Mouse (Mus musculus) cerebellum, adult 18-20 months (tissue): ENCODE results near the gene Tekt4.

ENCODE experiments used
- DNase-seq, 2 experiments: peaks; one replicate each; pipeline ENCODE4 v3.0.0; 2021

The Tekt4 gene

DNA sequence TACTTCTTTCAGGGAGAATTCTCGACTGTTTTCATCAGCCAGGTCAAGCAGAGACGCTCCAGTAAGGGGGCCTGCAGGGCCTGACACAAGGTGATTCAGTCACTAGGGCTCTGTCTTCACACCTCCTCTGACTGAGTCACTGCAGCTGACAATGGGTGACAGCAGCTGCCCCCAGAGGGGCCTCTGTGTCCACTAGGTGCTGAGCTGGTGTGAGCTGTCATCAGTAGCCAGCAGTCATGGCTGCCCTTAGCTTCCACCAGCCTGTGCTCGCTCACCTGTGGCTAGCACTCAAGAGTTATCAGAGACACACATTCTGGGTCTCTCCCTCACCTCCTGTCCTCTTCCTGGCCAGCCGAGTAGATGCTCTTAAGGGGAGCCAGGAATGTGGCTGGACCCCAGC lies 26.4 kb downstream of the Tekt4 start:
- no peak for DNase-seq

DNA sequence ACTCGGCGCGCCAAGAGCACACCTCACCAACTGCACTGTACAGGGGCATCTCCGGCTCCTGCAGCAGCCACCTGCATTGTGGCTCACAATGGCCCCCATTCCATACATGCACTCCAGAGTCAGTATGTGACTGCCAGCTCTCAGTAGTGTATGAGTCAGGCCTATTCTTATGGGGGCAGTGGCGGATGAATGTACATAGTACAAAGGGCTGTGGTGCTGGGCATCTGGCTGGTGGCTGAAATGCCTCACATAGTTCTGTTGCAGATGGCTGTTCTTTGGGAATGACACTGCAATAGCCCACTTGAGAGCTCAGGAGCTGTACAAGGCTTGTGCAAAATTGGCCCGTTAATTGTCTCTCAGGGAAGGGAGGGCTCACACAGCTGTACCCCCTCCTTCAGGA lies 27.7 kb downstream of the Tekt4 start:
- no peak for DNase-seq

DNA sequence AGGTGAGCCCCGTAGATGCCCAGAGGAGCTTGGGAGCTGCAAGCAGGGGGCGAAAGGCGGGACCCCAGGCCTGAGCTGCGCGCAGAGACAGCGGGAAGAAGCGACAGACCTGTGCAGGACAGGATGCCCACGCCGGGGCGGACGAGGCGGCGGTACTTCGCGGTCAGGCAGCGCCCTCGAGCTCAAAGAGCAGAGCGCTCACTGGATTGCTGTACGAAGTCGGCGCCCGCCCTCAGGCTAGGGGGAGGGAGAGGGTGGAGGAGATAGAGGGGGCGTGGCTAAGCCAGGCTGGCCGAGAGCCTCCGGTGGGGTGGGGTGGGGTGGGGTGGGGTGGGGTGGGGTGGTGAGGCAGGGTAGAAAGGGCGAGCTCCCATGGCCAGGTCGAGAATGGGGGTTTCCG lies 42.6 kb downstream of the Tekt4 start, which contains the start of gene Sstr5:
TSS of gene Sstr5 (minus strand) at position 276 of the 400 bp plus-strand sequence.
- no peak for DNase-seq

DNA sequence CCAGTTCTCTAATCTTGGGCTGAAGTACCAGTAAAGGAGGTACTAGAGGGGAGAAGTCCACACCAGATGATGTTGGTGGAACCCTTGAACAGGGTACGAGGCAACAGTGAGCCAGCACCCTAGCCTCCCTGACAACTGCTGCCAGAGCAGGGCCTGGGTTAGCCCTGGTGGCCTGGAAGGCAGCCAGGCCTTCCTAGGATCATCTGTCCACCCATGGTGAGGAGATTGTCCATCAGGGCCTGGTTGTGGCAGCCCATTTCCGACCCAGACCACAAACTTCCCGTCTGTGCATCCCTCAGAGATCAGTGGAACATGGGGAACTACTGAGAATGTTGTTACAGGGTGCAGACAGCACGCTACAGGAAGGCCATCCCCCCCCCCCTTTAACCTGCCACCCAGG lies 48.2 kb downstream of the Tekt4 start:
- DNase-seq, result no peak

DNA sequence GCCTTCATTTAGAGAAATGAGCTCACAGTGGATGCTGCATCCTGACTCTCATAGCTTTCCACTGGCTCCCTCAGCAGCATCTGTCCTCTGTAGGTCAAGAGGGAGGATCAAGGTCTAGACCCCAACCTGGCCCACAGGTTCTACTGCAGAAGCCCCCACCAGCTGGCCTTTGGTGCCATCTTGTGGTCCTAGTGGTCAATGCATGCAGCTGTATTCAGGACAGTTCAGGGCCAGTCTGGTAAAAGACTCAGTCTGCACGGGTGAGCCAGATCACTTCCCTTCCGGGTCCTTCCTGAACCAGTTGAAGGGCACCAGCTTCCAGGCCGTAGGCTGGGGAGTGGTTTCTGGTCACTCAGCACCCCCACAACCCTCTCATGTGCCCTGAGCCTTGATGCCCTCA lies 53.4 kb downstream of the Tekt4 start:
- DNase-seq, result peak; percentile 33 to 52

DNA sequence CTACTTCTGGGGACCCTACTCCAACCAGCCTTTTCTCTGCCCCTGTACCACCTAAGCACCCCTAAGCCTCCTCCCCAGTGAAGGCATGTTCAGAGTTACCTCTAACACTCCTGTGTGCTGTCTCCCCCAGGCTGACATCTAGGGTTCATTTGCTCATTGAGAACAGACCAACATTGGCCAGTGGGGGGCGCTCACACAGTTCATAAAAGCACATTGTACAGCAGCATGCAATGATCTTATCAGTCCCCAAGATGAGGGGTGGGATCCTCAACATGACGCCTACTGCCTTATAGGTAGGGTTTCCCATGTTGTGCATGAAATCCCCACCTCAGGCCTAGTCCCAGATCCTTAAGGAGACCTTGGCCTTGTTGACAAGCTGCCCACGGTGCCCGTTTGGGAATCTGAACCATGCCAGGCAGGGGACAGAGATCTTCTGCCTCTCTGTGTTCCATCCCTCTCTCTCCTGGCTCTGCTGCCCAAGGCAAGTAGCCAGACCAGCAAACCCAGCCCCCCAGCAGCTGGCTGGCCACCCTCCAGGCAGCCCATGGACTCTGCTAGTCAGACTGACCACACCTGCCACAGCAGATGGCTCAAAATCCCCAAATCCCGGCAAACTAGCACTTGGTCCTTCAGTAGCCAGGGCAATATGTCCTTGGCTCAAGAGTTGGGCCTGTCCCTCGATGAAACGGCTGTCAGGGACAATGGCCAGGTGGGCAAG lies 54.6 kb downstream of the Tekt4 start:
- DNase-seq, result peak; percentile 29 to 56

DNA sequence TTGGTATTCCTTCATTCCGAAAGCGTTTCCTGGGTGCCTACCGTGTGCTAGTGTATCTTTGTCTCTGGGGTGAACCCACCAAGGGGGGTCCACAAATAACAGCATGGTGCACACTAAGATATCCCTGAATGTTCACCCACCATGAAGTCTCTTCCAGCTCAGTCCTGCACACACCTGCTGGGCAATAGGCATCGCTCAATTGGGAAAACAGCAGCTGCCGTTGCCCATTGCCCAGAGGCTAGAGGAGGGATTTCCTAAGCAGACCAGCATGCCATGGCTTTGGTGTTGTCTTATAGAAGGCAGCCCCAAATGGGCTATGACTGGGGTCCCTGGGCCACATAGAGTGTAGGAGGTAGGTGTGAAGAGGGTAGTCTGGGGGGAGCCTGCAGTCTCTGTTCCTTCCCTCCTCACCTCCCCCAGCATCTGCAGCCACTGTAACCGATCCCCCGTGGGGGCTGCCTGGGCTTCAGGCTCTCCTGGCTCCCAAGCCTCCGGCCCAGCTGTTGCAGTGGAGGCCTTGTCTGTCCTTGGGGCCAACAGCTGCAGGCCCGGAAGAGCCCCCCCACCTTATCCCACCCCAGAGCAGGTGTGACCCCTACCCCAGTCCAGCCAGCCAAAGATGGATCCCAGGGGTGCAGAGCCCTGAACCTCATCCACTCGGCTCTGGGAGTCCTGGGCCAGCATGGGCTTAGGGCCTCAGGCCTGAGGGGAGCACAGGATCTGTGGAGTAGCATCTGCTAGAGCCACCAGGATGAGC lies 55.8 kb downstream of the Tekt4 start:
- DNase-seq, result no peak

DNA sequence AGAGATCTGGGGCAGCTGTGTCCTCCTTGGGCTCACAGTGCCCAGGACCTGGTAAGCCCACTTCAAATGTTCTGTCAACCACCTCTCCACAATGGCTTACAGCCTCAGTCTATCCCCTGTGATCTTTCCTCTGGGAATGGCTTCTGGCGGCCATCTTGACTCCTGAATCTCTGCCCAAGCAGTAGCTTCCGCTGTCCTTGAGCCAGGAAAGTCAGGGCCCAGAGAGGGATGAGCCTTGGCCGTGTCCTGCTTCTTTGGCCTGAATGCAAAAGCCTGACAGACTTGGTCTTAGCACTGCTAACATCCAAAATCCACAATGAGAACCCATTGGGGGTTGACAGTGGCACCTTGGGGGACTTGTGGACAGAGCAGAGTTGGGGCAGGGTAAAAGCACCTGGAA lies 57.5 kb downstream of the Tekt4 start:
- no peak for DNase-seq

DNA sequence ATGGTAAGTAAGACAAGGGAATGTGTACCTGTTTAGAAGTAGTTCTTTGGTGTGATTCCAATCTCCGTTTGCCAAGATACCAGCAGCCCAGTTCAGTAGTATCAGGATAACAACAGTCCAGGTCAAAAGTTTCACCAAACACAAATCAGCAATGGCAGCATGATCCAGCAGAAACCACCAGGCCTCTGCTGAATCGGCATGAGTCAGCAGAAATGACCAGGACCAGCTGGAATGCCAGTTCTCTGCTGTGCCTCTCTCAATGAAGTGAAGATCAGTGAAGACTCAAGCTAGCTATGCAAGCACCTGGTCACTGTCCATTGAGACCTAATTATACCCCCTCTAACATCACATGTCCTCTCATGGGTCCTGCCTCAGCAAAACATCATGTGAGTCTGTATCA lies 59.6 kb downstream of the Tekt4 start:
- no peak for DNase-seq

DNA sequence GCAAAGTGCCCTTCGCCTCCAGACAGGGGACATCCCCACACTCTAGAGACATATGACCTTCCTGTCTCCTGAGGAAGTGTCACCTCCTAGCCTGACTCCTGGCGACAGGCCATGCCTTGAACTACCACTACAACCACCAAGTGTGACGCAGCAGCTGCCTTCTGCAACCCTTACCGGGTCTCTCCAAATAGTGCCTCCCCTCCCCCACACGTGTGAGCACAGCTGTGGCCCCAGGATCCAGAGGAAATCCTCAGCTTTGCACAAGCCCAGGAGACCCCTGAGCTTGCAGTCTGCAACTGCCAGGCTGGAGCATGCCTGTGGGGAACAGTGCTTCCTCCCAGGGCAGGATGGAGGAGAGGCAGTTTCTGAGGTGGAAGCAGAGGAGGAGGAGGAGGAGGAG lies 61.9 kb downstream of the Tekt4 start:
- DNase-seq, result no peak

DNA sequence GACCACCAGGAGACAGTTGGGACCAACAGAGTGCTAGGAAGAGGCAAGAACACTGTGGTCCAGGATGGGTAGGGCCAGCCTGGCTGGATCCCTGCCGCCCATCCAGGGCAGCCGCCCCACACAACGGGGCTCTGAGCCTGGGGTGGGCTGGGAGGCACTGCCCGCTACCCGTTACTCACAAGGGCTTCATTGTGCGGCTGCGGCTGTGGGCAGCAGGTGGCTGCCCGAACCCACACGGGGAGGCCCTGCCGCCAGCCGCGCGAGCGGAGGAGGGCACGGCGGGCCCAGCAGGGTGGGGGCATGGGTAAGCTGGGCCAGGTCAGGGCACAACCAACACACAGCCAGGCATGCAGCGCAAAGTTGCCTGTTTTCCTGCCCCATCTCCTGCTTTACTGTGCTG lies 63.7 kb downstream of the Tekt4 start:
- peak; percentile 13 to 25 for DNase-seq

DNA sequence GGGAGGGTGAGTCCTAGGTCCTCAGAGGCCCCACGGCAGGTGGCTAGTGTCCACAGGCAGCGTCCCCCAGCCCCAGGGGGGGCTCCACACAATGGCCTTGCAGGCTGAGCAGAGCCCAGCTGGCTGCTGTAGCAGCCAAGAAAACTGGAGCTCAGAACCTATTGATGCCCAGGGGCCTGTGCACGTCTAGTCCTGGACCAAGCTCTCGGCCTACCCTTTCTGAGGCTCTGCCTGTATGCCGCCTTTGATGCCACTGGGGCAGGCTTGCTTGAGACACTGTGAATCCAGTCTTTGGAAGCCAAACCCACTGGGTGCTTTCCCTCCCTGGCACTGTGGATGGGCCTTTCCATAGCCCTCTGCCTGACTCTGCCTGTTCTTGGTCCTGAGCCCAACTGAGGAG lies 65.1 kb downstream of the Tekt4 start:
- DNase-seq, result peak in 1 of 2 experiments; percentile 11

DNA sequence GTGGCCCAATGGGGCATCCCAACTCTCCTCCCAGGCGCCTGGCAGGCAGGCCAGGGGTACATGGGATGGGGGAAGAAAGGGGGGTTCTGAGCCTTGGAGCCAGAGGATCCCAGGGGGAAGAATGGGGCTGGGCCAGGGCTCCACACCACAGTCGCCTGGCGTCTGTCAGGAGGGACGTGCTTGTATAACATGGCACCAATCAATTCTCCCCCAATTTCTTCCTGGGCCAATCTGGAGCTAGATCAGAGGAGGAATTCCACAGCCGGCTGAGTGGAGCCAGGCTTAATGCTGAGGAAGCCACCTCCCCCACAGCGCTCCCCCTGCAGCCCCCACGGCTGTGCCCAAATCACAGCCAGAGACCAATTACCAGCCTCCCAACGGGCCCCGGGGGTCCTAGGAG lies 66.1 kb downstream of the Tekt4 start:
- no peak for DNase-seq

DNA sequence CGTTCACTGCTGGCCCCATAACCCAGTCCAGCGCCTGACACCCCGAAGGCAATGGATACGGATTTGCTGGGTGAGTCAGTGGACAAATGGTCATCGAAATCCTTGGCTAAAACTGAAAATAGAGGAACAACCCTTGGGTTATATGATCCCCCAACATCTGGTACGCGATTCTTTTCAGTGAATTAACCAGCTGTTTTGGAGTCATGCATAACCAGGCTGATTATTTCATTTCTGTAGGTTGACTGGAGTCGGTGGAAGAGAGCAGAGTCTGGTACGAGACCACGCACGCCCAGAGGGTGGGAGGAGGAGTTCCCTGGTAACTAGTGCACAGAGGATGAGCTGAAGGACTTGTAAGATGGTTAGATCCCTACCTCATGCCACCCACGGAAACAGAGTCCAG lies 67.7 kb downstream of the Tekt4 start:
- no peak for DNase-seq
